Mouse (Mus musculus) spleen, postnatal 0 days (tissue): ENCODE data around the gene Fyco1. TPM values are rescaled to one million over a fixed set of nuclear protein-coding genes. Genes with fewer than 3 reads are reported as not detected.

Source experiments
- polyA plus RNA-seq: library from polyadenylated mRNA; unstranded; fragments of >200 nt; fragmentation: Nextera tagmentation; extraction: Ambion mirVana; gene quantifications from 2 replicates; pipeline ENCODE4 v1.2.1, GENCODE M21; 2015

Gene Fyco1
- polyA plus RNA-seq: 6.9 and 7.6 TPM in 2 replicates

DNA sequence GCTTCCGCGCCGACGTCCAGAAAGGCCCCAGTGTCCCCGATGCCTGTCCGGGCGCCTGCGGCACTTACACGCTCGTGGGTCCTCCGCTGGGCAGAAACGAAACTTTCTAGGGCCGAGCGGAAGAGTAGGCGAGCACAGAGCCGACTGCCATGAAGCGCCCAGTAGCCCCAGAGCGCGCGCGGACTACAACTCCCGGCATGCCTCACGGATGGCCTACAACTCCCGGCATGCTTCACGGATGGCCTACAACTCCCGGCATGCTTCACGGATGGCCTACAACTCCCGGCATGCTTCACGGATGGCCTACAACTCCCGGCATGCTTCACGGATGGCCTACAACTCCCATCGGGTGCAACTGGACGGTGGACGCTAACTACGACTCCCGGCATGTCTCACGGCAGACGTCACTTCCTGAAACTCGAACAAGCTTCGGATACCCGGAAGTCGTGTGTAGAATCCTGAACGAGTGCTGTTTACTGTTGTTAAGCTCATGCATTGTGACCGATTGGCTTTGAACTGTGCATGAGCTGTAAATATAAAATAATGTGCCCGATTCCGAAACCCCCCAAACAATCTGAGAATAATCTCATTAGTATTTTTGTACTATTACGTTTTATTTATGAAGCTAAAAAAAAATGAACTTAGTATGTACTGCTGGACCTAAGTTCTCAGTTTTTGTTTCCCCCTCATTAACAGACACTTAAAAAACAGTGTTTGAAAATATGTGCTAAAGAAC is at the start of gene Fyco1:
Gene Fyco1, minus strand, starts transcription at position 187 of the 736 bp plus-strand sequence.

GRCm38 (mm10) chr9:123861929-123862328 is 10.2 kb upstream of the Fyco1 start, which contains the start of gene Xcr1:
Gene Xcr1 (minus strand): TSS chr9:123862029.

DNA sequence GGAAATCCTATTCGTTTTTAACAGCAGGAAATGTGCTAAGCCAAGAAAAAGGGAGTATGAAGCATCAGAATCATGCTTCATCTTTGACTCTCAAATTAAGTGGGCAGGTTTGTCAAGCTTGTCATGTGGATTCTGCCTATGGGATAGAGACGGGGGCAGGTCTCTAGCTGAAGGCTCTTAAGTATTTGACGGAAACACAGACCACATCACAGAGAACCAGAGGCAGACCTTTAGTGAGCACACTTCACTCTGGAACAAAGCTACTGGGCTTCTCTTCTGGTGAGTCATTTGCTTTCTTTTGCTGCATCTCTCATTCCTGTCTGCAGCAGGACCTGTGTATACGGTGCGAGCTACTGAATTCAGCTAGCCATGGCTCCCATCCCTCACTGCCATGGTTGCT is 45.4 kb downstream of the Fyco1 start, which contains the start of gene Cxcr6:
Gene Cxcr6, plus strand, starts transcription at position 209 of the 400 bp plus-strand sequence.

Other genes starting within 250 kb of the Fyco1 start
- gene Slc6a20b, start 219.3 kb downstream of the Fyco1 start, polyA plus RNA-seq: 0.23 and 0.25 TPM in 2 replicates
- 1.0 and 1.1 TPM in 2 replicates for gene Ccr9, start 173.5 kb downstream of the Fyco1 start, polyA plus RNA-seq
- gene Slc6a20a, start 173.0 kb downstream of the Fyco1 start, polyA plus RNA-seq: 9.1 and 9.6 TPM in 2 replicates
- 31.8 and 33.1 TPM in 2 replicates for gene Lztfl1, start 134.2 kb downstream of the Fyco1 start, polyA plus RNA-seq
- 0.99 and 2.0 TPM in 2 replicates for gene Cxcr6, start 45.4 kb downstream of the Fyco1 start, polyA plus RNA-seq
- 0.12 and 0.16 TPM in 2 replicates for gene Xcr1, start 10.1 kb upstream of the Fyco1 start, polyA plus RNA-seq
- 14.5 and 18.3 TPM in 2 replicates for gene Ccr1, start 116.8 kb upstream of the Fyco1 start, polyA plus RNA-seq
- gene Ccr1l1, start 126.5 kb upstream of the Fyco1 start, polyA plus RNA-seq: not detected in 2 replicates
- 0.32 and 0.55 TPM in 2 replicates for gene Ccr3, start 170.1 kb upstream of the Fyco1 start, polyA plus RNA-seq